Mouse (Mus musculus): ENCODE measurements around the gene Map3k19. TPM values are rescaled to one million over a fixed set of nuclear protein-coding genes. Genes with fewer than 3 reads are reported as not detected.

Map3k19 gene
- total and polyA plus RNA-seq, 3 experiments = 0.10 to 0.41 TPM; not detected in 1

GRCm38 (mm10) chr1:127861900-127862299, 7.1 kb upstream of the Map3k19 start:
- no peak overlapping the region for H3K9ac ChIP-seq (ENCODE audit: low read depth, low read length)
- H3K27me3 ChIP-seq (ENCODE audit: control insufficient read depth, insufficient read depth, low read length) = no peaks in the 10 kb centered on the region
- no peak for DNase-seq
- no peaks in the 10 kb centered on the region for H3K36me3 ChIP-seq (ENCODE audit: control insufficient read depth, insufficient read depth, low read length)
- 76% methylated on average over 5 of the region's 5 CpGs for WGBS
- no peaks in the 10 kb centered on the region for H3K4me1 ChIP-seq (ENCODE audit: control insufficient read depth, insufficient read depth, low read length)
- no peak overlapping the region for H3K27ac ChIP-seq
- TF ChIP-seq CTCF (IDR thresholded peaks at IDR 0.05) (no peak), EP300 (IDR thresholded peaks at IDR 0.05; ENCODE audit: insufficient read depth, low read depth, low read length) (no peak), POLR2A (IDR thresholded peaks at IDR 0.05; ENCODE audit: insufficient read depth, low read depth, low read length) (no peak)
- no peak overlapping the region for H3K4me3 ChIP-seq
- no peaks in the 10 kb centered on the region for H3K79me2 ChIP-seq (replicated peaks; ENCODE audit: control insufficient read depth, insufficient read depth, low read length)
- intact Hi-C loops (cut with DNase I) = no loop called here

DNA sequence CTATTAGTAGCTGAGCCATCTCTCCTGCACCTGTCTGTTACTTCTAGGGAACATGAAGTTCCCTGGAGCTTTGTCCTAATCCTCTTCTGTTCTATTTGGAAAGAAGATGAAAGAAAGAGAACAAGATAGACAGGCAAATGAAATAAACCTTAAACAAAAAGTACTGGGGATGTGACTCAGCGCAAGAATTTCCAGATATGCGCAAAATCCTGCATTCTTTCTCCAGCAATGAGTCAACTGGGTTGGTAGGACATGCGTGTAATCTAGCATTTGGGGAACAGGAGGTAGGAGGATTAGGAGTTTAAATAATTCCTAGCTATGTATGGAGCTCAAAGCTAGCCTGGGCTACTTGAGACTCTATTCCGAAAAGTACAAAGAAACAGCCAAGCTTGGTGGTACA, 5.7 kb upstream of the Map3k19 start:
- Histone ChIP-seq H3K4me3 (no peak overlapping the region), H3K79me2 (replicated peaks; ENCODE audit: control insufficient read depth, insufficient read depth, low read length) (no peaks in the 10 kb centered on the region), H3K9ac (ENCODE audit: low read depth, low read length) (no peak overlapping the region), H3K27ac (no peak overlapping the region), H3K4me1 (ENCODE audit: control insufficient read depth, insufficient read depth, low read length) (no peaks in the 10 kb centered on the region), H3K36me3 (ENCODE audit: control insufficient read depth, insufficient read depth, low read length) (no peaks in the 10 kb centered on the region), H3K27me3 (ENCODE audit: control insufficient read depth, insufficient read depth, low read length) (no peaks in the 10 kb centered on the region)
- WGBS = 93% methylated on average over 4 of the region's 4 CpGs
- intact Hi-C loops (cut with DNase I) = no loop called here
- no peak for DNase-seq
- TF ChIP-seq POLR2A (IDR thresholded peaks at IDR 0.05; ENCODE audit: insufficient read depth, low read depth, low read length) (no peak), CTCF (IDR thresholded peaks at IDR 0.05) (no peak), EP300 (IDR thresholded peaks at IDR 0.05; ENCODE audit: insufficient read depth, low read depth, low read length) (no peak)

GRCm38 (mm10) chr1:127859799-127860400, 5.1 kb upstream of the Map3k19 start:
- Histone ChIP-seq H3K4me1 (ENCODE audit: control insufficient read depth, insufficient read depth, low read length) (no peaks in the 10 kb centered on the region), H3K27me3 (ENCODE audit: control insufficient read depth, insufficient read depth, low read length) (no peaks in the 10 kb centered on the region), H3K36me3 (ENCODE audit: control insufficient read depth, insufficient read depth, low read length) (no peaks in the 10 kb centered on the region), H3K4me3 (no peak overlapping the region), H3K27ac (no peak overlapping the region), H3K79me2 (replicated peaks; ENCODE audit: control insufficient read depth, insufficient read depth, low read length) (no peaks in the 10 kb centered on the region), H3K9ac (ENCODE audit: low read depth, low read length) (no peak overlapping the region)
- intact Hi-C loops (cut with DNase I) = no loop called here
- TF ChIP-seq EP300 (IDR thresholded peaks at IDR 0.05; ENCODE audit: insufficient read depth, low read depth, low read length) (no peak), POLR2A (IDR thresholded peaks at IDR 0.05; ENCODE audit: insufficient read depth, low read depth, low read length) (no peak), CTCF (IDR thresholded peaks at IDR 0.05) (no peak)
- 64% methylated on average over 6 of the region's 6 CpGs for WGBS
- DNase-seq = no peak

DNA sequence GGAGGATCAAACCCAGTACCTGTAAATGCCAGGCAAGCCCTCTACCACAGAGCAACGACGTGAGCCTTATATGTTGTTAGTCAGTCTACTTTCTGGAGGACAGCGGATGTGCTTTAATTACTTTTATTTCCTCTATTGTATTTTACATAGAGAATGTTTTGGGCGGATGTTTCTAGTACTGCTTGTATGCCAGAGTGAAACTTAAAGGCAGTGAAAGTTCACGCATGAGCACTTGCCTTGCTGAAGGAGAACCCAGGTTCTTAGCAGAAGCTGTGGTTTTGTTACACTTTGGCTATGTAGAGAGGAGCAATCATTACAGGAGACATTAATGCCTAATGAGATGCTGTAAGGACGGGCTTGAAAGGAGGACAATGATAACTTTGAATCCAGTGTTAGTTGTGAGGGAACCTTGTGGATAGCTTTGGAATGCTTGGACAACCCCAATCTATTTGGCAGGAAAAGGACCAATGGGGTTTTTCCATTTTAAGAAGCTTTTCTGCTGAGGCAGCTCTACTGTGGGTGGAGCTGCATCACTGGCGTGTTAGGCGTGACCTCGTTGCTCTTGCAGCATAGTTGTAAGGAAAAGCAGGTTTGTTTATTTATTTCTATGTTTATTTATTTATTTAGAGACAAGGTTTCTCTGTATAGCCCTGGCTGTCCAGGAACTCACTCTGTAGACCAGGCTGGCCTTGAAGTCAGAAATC, 4.3 kb upstream of the Map3k19 start:
- intact Hi-C loops (cut with DNase I) = no loop called here
- Histone ChIP-seq H3K27ac (no peak overlapping the region), H3K27me3 (ENCODE audit: control insufficient read depth, insufficient read depth, low read length) (no peaks in the 10 kb centered on the region), H3K9ac (ENCODE audit: low read depth, low read length) (no peak overlapping the region), H3K4me3 (no peak overlapping the region), H3K79me2 (replicated peaks; ENCODE audit: control insufficient read depth, insufficient read depth, low read length) (no peaks in the 10 kb centered on the region), H3K4me1 (ENCODE audit: control insufficient read depth, insufficient read depth, low read length) (no peaks in the 10 kb centered on the region), H3K36me3 (ENCODE audit: control insufficient read depth, insufficient read depth, low read length) (no peaks in the 10 kb centered on the region)
- WGBS = 64% methylated on average over 9 of the region's 9 CpGs
- TF ChIP-seq EP300 (IDR thresholded peaks at IDR 0.05; ENCODE audit: insufficient read depth, low read depth, low read length) (no peak), POLR2A (IDR thresholded peaks at IDR 0.05; ENCODE audit: insufficient read depth, low read depth, low read length) (no peak), CTCF (IDR thresholded peaks at IDR 0.05) (no peak)
- peak in 1 of 2 experiments; percentile 11 for DNase-seq

- Histone ChIP-seq H3K27ac (no peak overlapping the region), H3K36me3 (ENCODE audit: control insufficient read depth, insufficient read depth, low read length) (no peaks in the 10 kb centered on the region), H3K4me3 (no peak overlapping the region), H3K79me2 (replicated peaks; ENCODE audit: control insufficient read depth, insufficient read depth, low read length) (no peaks in the 10 kb centered on the region), H3K27me3 (ENCODE audit: control insufficient read depth, insufficient read depth, low read length) (no peaks in the 10 kb centered on the region), H3K4me1 (ENCODE audit: control insufficient read depth, insufficient read depth, low read length) (peaks cover 2% of the 10 kb centered on the region; the same call in 1 of the 2 replicates), H3K9ac (ENCODE audit: low read depth, low read length) (no peak overlapping the region)
- peak in 1 of 2 experiments; percentile 14 for DNase-seq
- intact Hi-C loops (cut with DNase I) = no loop called here
- 48% methylated on average over 7 of the region's 7 CpGs for WGBS
- TF ChIP-seq CTCF (IDR thresholded peaks at IDR 0.05) (no peak), EP300 (IDR thresholded peaks at IDR 0.05; ENCODE audit: insufficient read depth, low read depth, low read length) (no peak), POLR2A (IDR thresholded peaks at IDR 0.05; ENCODE audit: insufficient read depth, low read depth, low read length) (no peak)
Observed at GRCm38 (mm10) chr1:127850075-127850610, 4.7 kb downstream of the Map3k19 start.

DNA sequence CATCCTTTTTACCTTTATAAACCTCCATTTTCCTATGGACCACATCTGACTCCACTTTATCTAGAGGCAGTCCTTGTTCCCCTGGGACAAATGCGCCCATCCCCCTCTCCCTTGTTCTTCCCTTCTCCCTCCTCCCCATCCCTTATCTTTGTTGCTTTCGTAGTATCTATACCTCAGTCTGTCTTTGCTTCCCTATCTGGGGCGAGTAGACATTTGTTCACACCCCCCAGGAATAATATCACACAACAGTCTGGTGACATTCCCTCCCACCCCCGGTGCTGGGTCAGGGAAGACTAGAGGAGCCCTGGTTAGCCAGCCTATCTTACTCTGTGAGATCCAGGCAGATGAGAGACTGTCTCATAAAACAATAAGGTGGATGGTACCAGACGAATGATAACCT, 9.4 kb downstream of the Map3k19 start:
- no peak for DNase-seq
- no peak overlapping the region for H3K27ac ChIP-seq
- no peak overlapping the region for H3K9ac ChIP-seq (ENCODE audit: low read depth, low read length)
- no peaks in the 10 kb centered on the region for H3K27me3 ChIP-seq (ENCODE audit: control insufficient read depth, insufficient read depth, low read length)
- H3K36me3 ChIP-seq (ENCODE audit: control insufficient read depth, insufficient read depth, low read length) = no peaks in the 10 kb centered on the region
- H3K4me3 ChIP-seq = no peak overlapping the region
- intact Hi-C loops (cut with DNase I) = no loop called here
- H3K4me1 ChIP-seq (ENCODE audit: control insufficient read depth, insufficient read depth, low read length) = peaks cover 2% of the 10 kb centered on the region; the same call in 1 of the 2 replicates
- WGBS = 55% methylated on average over 5 of the region's 5 CpGs
- TF ChIP-seq POLR2A (IDR thresholded peaks at IDR 0.05; ENCODE audit: insufficient read depth, low read depth, low read length) (no peak), CTCF (IDR thresholded peaks at IDR 0.05) (no peak), EP300 (IDR thresholded peaks at IDR 0.05; ENCODE audit: insufficient read depth, low read depth, low read length) (no peak)
- no peaks in the 10 kb centered on the region for H3K79me2 ChIP-seq (replicated peaks; ENCODE audit: control insufficient read depth, insufficient read depth, low read length)

All from heart, adult 2 months (tissue).